Mouse (Mus musculus): ENCODE data around the gene Tpt1. TPM values are rescaled to one million over a fixed set of nuclear protein-coding genes. Genes with fewer than 3 reads are reported as not detected.
"Not testable (repeated sequence)": the region's sequence is repeated elsewhere in the genome, so short reads cannot be mapped to it uniquely, and the experiment has no call there.

The Tpt1 gene
- total RNA-seq, 2 experiments from 2014 or later, result 2,629 to 3,296 TPM

DNA sequence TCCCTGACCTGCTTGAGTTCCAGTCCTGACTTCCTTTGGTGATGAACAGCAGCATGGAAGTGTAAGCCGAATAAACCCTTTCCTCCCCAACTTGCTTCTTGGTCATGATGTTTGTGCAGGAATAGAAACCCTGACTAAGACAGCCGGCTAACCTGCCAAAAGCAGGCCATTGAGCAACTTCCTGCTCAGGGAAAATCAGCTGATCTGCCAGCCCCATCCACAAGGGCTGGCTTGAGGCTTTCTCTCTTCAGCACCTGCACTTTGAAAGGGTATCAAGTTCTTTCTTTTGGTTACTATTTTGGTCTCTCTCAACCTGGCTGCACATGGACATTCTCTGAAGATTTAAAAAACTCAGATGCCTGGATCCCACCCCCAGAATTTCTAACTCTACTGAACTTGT is 3.1 kb upstream of the Tpt1 start:
- peak; percentile 31 to 53 for DNase-seq

DNA sequence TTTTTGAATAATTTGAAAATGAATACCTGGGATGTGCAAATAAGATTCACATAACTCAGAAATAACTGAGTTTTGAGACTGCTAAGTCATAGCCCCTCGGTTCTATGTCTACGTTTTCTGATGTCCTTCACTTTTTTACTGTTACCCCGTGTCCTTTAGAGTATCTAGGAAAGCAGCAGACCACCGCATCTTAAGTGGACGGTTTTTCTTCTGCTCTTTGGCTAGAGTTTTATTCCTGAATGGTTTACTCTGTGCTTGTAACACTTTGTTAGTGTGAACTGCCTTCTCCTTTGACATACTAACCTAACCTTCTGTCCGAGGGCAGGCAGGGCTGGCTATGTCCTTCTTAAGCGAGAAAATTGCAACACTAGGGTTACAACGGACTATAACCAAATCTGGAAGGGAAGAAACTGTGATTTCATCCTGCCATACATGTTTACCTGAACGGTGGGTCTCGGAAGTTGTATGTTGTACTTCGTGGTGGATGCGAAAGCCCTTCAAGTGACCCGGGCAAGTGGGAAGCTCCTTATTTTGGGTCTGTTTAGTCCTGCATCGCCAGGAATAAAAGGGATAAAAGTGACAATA is 690 bp upstream of the Tpt1 start:
- DNase-seq, result no peak

DNA sequence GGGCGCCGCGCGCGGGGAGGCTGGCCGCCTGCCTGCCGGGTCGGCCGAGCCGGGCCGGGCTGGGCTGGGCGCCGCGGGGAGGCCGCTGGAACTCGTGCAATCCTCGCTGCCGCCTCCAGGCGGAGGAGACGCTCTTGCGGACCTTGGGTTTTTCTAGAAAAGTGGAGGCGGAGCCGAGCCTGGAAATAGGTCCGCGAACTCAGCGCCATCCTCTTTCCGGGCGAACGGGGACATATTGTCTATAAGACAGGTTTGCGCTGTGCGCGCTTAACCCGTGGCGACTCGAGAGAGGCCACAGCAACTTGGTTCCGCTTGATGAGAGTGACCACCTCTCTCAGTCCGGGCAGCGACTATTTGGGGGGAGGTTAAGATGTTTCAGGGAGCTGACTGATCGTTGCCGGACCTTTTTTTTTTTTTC is 814 bp downstream of the Tpt1 start:
- peak; percentile 92 to 93 for DNase-seq

DNA sequence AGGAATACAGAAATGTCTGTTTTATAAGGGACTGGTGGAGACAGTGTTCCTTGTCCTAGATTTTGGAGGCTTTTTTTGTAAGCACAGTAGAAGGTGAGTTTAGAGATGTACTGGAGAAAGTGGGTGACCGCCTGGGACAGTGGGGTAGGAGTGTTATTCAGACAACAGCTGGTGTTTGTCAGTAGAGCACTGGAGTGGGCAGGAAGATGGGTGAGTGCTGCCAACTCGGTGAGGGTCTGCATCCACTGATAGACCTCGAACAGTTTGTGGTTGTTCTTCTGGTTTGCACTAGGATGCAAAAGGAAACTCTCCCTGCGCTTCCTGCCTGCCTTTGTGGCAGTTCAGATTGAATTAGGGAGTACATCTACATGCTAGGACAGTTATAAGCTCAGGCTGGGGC is 2.8 kb downstream of the Tpt1 start:
- no peak for DNase-seq

GRCm38 (mm10) chr14:75848482-75848881 is 3.6 kb downstream of the Tpt1 start:
- no peak for DNase-seq

DNA sequence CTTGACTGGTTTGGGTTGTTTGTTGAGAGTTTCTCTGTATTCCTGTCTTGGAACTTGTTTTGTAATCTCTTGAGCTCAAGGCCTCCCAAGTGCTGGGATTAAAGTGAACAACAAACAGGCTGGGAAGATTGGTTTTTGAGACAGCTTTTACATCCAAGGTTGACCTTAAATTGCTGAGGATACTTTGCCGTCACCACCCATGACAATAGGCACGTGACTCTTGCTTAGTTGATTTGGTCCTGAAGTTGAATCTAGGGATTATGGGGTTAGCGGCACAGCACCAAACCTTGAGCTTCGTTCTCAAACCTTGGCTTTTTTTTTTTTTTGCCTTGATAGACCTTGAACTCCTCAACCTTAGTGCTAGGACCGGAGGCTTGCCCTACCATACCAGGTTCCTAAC is 4.3 kb downstream of the Tpt1 start:
- no peak for DNase-seq

DNA sequence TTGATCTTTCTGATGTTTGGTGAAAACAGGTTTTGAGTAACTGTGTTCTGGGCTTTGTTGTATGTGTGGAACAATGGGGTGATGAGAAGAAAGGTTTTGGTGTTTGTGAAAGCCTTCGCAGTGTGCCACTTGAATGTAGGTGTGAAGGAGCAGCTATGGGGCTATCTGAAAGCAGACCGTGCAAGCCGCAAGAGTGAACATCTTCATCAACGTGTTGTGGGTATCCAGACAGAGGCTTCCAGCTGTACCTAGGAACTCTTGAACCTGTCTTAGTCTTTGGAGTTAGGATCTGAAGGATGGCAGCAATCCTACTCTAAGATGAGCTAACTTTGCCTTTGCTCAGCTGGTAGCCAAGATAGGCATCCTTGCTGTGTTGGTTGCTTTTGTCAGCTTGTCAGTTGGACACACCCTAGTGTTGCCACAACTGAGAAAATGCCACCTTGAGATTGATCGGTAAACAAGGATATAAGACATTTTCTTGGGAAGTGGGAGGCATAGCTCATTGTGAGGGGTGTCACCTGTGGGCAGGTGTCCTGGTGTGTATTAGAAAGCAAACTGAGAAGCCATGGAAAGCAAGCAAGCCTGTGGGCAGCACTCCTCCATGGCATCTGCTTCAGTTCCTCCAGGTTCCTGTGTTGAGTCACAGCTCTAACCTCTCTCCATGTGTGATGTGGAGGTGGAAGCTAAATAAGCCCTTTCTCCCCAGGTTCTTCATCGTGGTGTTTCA is 5.1 kb downstream of the Tpt1 start:
- DNase-seq, result no peak

DNA sequence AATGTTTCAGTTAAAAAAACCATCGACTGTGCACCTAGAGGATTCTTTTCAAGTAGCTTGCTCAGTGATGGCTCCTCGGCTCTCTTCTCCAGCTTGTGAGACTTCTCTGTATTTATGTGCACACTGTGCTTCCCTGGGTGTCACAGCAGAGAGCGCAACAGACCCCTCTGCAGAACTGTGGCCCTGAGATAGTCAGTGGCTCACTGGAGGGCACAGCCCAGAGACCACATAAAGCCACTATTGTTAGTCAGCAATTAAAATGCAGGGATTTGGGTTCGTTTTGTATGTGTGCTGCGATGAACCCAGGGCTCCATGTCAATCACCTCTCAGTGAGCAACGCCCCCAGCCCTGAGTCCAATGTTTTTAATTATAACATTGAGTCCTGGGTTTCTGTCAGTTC is 5.9 kb downstream of the Tpt1 start:
- no peak for DNase-seq

DNA sequence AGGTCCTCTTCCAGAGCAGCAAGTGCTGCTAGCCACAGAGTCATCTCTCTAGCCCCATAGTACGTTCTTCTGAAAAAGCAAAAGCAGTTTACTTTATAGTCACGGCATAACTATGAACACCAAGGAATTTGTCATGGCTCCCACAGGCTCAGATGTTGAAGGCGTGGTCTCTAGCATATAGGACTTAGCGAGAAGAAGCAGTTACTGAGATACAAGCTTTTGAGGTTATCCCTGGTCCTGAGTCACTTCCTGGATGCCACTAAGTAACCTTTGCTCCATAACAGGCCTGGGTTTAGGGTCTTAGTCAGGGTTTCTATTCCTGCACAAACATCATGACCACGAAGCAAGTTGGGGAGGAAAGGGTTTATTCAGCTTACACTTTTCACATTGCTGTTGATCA is 7.1 kb downstream of the Tpt1 start:
- no peak for DNase-seq

DNA sequence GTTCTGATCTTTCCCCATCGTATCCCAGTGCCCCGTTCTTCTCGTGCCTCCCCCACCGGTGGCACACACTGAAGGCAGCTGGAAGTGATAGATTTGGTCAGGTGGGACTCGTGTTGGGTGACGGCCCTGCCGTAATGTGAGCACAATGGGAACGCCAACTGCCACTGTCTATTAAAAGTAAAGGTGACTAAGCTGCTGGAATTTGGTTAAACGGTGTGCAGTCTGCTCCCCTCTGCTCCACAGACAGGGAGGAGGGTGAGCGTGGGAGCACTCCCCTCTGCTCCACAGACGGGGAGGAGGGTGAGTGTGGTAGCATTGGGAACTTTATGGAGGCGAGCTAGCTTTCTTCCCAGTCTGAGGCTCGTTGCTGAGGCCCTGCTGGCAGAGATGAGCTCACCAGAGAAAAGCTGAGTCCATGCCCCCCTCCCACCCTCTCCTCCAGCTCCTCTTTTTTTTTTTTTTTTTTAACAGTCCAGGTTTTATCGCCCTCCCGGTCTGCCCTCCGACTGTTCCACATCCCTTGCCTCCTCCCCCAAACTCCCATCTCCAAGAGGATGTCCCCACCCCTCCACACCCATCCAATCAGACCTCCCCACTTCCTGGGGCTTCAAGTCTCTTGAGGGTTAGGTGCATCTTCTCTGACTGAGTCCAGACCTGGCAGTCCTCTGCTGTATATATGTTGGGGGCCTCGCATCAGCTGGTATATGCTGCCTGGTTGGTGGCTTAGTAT is 10.5 kb downstream of the Tpt1 start:
- DNase-seq, result no peak

- no peak for DNase-seq
Observed at GRCm38 (mm10) chr14:75858181-75858580, 13.3 kb downstream of the Tpt1 start.

GRCm38 (mm10) chr14:75859619-75860018 is 14.7 kb downstream of the Tpt1 start:
- DNase-seq, result no peak

- no peak for DNase-seq
Observed at GRCm38 (mm10) chr14:75862701-75863100, 17.8 kb downstream of the Tpt1 start.

DNA sequence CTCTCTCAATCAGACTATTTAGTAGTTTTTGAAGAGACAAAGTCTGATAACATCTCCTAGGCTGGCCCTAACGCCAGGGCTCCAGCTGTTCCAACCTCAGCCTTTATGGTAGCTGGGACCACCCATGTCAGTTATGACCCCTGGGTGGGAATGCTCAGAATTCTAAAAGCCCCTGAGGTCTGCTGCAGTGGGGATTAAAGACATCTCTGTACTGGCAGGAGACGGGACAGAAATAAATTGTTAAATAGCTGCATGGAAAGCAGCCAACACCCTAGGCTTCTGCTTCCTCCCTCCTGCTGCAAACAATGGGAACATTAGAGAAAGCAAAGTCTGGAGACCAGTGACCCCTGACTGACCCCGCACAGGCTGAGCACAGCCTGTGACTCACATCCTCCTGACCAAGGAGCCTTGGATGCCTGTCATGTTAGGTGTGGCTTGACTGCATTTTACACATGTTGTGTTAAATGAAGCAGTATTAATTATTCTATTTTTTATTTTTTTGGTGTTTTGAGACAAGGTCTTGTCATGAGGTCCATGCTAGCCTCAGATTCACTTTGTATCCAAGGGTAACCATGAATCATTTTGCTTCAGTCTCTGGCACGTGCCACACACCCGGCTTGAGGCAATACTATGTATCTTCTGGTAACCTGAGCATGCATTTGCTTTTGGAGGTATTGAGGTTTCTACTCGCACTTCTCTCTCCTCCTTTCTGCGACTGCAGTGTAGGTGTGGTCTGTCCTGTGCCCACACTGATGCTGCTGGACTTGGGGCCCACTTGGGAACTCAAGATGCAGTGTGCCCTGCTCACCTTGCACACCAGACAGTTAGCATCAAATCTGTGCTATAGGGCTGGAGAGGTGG is 18.9 kb downstream of the Tpt1 start:
- DNase-seq, result peak; percentile 78 to 93

GRCm38 (mm10) chr14:75866706-75867333 is 21.9 kb downstream of the Tpt1 start:
- no peak for DNase-seq

DNA sequence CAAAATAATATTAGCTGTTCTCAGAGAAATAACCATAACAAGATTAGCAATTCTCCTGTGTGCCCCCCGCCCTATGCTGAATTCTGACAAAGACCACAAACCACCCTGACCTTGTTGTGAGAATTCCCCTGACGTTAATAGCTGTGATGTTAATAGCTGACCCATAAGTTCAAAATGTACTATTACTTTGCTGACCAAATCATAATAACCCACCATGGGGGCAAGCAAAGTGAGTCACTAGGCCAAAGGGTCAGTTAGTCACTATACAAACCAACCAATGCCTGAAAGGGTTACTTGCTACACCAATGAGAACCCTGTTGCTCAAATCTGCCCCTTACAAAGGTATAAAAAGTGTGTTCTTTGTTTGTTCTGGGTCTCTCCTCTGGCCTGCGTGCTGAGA is 23.1 kb downstream of the Tpt1 start:
- not testable (repeated sequence) for DNase-seq

DNA sequence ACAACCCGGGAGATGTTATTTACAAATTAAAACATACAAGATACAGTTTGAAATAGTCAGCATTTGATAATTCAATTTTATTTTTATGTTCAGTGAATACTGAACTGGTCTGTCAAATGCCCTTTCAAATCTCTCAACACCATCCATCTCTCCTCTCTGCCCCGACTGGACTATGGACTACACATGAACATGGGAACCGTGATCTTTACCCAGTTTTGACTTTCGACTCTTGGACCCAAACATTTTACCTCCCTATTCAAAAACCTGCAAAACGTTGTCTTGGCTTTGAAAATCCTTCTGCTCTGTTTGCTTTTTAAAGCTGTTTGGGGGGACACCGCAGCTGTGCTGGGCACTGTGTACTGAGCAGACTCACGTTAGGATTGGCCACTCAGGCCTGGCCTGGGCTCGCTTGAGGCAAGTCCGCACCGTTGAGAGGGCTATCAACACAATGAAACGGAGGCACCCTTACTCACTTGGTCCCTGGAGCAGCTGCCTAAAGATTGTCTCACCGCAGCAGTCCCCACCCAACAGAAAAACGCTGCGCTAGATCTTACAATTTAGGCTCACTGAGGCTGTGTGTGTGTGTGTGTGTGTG is 25.0 kb downstream of the Tpt1 start:
- no peak for DNase-seq

GRCm38 (mm10) chr14:75870631-75871030 is 25.7 kb downstream of the Tpt1 start:
- peak; percentile 50 to 57 for DNase-seq

DNA sequence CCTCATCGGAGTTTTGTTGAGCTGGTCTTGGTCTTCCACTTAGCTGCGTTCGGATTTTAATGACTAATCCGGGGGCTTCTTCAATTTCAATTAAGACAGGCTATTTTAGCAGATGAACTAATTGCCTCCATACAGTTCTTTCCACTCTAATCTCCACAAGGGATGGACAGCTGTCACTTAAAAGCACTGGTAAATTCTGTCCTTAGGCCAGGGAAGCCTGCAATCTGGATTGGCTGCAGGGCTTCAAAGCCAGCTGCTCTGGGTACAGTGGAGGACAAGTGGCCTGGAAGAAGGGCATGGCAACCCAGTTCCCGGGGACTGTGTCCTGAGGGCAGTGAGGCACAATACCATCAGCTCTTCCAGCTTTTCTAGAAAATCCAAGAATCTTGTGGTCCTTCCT is 26.2 kb downstream of the Tpt1 start:
- no peak for DNase-seq

DNA sequence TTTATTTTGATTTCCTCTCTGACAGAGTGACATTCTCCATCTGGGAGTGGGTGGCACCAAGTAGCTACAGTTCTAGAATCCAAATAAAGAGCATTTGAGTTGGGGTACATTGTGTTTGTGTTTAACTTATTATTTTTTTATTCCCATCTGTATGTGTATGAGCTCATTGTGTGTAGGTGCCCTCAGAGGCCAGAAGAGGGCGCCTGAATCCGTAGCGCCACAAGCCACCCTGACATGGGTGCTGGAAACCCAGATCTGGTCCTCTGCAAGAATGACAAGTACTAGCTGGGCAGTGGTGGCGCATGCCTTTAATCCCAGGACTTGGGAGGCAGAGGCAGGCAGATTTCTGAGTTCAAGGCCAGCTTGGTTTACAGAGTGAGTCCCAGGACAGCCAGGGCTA is 26.9 kb downstream of the Tpt1 start:
- DNase-seq, result no peak

GRCm38 (mm10) chr14:75873612-75874011 is 28.7 kb downstream of the Tpt1 start:
- no peak for DNase-seq
